Mouse (Mus musculus): ENCODE data around the gene Naaladl1.
"Not testable (repeated sequence)": the region's sequence is repeated elsewhere in the genome, so short reads cannot be mapped to it uniquely, and the experiment has no call there.

Naaladl1 gene

DNA sequence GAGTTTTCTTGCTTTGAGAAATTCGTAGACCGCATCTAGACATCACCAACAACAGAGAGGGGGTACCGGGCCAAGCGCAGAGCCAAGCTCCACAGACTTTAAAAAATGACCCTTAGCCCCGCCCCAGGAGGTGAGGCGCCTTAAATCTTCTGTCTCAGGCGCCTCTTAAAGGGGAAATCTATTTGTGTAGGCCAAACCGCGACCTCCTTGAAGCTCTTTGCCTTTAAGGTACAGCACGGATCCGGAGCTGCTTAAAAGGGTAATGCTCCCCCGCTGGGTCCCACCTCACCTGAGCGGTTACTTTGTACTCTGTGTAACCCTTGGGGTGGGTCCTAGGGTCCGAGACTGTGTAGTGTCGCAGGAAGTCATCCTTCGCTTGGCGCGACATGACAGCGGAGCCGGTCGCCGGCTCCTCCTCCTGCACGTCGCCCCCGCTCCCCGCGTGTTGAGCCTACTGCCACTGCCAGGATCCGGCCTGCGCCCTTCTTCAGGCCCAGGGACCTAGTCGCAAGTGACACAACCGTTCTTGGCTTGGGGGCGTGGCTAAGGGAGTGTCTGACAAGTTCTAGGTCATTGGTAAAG is 22.3 kb downstream of the Naaladl1 start, which contains the start of gene Snx15:
Gene Snx15 (minus strand): TSS at position 545 of the 582 bp plus-strand sequence.
- DNase-seq (ENCODE audit: extremely low spot score, low spot score), result peak; percentile 91

DNA sequence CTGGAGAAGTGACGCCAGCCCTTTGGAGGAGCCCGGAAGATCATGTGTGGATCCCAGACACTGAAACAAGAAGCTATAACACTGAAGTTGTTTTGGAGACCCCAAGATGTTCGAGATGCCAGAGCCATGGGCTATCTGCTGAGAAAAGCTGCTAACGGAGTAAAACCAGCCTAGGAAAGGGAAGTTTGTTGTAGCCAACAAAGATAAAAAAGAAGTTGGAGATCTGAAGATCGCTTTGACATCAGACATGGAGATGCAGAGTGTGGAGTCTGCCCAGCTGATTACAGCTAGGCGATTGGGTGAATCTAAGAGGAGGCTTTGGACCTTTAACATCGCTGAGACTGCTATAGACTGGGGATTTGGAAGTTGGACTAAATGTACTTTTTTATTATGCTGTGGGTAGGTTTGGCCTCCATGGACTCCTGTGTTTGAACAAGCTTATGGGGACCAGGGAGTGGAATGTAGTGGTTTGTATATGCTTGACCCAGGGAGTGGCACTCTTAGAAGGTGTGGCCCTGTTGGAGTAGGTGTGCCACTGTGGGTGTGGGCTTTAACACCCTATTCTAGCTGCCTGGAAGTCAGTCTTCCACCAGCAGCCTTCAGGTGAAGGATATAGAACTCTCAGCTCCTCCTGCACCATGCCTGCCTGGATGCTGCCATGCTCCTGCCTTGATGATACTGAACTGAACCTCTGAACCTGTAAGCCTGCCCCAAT is 25.0 kb downstream of the Naaladl1 start:
- DNase-seq (ENCODE audit: extremely low spot score, low spot score), result not testable (repeated sequence)

DNA sequence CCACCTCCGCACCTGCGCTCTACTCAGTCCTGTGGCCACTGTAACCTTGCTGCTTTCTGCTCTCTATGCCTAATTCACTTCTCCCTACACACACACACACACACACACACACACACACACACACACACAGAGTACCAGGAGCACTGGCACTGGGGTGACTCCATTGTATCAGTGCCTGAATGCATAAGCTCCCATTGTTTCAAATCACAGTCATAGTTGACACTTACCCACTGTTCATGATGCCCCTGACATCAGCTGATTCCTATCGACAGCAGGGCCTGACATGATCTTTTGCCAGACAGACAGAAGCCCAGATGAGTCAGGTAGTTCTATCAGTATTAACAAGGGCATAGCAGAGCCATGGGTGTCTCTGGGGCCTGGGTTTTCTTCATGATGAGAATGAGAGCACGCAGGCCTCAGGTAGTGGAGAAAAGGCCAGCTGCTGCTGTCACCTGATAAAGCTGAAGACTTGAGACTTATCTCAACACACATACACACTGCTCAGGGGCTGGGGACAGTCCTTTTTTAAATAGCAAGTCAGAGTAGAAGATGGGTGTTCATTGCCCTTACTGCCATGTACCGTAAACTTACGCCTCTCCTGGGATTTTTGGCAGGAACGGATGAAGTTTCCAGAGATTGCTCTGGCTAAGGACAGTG is 26.7 kb downstream of the Naaladl1 start:
- DNase-seq (ENCODE audit: extremely low spot score, low spot score), result no peak

DNA sequence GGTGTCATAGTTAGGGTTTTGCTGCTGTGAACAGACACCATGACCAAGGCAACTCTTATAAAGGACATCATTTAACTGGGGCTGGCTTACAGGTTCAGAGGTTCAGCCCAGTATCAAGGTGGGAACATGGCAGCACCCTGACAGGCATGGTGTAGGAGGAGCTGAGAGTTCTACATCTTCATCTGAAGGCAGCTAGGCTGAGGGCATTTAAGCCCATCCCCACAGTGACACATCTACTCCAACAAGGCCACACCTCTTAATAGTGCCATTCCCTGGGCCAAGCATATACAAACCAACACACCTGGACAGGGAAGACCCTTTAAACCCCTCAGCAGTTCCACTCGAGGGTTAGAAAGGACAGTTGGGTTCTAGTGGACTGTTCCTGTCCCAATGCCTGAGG is 27.6 kb downstream of the Naaladl1 start:
- DNase-seq (ENCODE audit: extremely low spot score, low spot score), result not testable (repeated sequence)

DNA sequence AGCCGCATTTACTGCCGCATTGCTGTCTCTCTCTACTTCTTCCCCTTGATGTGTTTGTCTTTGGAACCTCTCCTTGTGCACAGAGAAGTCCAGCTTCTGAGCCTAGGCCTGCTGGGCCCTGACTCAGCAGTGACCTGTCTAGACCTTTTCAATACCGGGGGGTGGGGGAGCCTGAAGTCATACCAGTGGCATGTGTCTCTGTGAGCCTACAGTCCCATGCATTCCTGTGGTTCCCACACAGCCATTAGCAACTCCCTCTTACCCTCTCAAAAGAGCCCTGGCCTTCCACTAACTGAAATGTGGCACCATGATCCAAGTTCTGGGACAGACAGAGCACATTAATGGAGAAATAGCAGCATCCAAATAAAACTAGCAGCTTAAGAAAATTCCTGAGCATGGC is 30.8 kb downstream of the Naaladl1 start:
- no peak for DNase-seq (ENCODE audit: extremely low spot score, low spot score)

DNA sequence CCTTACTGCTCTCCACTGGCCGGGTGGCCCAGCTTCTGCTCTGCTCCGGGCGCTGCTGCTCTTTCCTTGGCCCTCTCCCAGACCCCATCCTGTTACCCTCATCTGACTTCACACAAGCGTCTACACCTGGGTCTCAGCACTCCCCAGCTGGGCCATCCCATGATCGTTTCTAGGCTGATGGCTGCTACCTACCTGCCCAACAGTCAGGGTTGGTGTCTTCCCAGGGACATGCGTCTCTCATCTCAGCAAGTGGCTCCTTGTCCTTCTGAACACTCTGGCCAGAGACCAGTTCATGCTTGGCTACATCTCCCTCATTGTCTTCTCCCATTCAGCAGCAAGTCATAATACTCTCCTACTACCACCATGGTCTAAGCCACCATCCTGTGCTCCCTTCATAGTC is 34.1 kb downstream of the Naaladl1 start:
- no peak for DNase-seq (ENCODE audit: extremely low spot score, low spot score)

DNA sequence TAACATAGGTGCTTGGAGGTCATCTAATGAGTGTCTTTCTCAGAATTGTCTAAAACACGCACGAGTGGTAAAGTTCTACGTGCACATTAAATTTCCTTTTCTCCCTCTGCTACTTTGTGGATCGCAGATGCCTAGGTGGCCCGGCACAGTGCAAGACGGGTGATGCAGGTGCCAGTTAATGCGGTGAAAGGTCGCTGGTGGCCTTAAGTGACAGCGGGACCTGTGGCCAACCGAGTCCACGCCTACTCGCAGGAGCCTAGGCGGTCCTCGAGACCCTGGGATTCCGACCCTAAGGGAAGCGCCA is 34.7 kb downstream of the Naaladl1 start:
- DNase-seq (ENCODE audit: extremely low spot score, low spot score), result no peak

DNA sequence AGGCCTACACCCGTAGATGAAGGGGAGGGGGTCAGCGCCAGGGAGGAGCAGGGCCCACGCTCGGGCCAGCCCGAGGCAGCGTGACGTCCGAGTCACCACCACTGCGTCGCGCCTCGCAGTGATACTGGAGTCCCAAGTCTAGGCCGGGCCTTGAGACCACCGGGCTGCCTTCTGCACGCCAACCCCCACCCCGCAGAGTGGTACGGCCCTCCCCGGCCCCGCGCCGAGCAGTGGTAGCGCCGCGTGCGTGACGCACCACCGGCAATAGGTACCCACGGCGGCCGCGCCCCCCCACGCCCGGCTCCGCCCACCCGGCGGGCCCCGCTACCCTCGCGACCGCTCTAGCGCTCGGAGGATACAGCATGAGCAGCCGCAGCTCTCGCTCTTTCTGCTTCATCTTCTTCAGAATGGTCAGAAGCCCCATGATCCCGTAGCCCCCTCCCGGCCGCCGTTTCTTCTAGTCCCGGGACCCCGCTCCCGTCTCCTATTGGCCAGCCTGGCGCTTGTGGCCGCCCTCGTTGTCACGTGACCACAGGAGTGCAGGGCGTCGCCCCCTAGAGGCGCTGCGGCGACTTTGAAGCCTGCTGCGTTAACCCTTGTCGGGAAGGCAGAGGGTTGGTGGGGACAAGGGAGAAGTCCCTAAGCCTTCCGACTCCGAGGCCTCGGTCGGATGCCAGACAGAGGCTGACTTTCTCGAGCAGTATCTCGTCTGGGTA is 35.3 kb downstream of the Naaladl1 start, which contains the start of gene Batf2:
Gene Batf2 (plus strand): TSS at position 306 of the 716 bp plus-strand sequence.
- DNase-seq (ENCODE audit: extremely low spot score, low spot score), result peak; percentile 97

DNA sequence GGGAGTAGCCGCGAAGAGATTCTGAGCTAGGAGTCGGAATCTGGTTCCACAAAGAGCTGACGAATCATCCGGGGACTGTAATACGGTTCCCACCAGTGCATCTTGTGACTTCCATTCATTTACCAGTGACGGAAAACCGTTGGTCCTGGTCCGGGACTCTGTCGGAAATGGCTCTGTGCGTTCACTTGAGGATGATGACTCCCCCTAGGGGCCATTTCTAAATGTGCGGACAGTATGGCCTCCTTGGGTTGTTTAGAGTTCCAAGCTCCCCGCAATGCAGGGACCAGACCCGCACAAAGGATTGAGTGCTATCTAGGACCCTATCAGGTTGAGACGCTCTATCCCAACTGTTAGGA is 35.8 kb downstream of the Naaladl1 start, which contains the start of gene Arl2:
Gene Arl2 (minus strand): TSS at position 155 of the 356 bp plus-strand sequence.
- peak; percentile 87 for DNase-seq (ENCODE audit: extremely low spot score, low spot score)

DNA sequence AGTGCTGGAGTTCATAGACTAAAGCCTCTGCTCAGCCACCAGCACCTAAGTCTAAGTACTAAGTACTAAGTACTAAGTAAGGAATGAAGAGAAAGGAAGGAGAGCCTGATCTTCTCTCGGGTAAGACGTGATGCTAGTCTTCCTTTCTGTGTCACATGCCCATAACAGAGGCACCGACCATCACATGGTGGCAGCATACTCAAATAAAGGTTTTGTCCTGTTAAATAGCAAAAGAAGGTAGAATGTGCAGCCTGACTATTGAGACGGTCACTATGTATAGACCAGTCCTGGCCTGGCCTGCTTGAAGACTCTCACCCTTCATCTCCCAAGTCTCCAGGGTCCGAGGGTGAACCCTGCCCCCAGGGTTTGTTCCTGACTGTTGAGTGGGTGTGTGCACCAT is 39.3 kb downstream of the Naaladl1 start:
- no peak for DNase-seq (ENCODE audit: extremely low spot score, low spot score)

DNA sequence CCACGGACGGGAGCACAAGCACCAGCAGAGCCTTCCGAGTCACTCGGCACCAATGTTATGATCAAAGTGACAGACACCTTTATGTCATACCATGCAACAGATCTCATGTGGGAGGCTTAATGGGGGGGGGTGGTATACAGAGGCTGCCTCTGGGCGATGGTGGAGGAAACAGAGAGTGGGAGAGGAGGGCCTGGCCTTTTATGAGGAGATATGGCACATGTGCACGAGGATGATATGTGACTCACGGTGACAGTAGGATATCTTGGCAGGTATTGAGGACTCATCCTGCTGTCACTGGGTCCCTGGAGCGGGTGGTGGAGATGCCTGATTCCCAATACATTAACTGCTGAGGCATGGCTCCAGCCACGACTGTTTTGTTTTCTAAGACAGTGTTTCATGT is 49.6 kb downstream of the Naaladl1 start:
- DNase-seq (ENCODE audit: extremely low spot score, low spot score), result no peak

DNA sequence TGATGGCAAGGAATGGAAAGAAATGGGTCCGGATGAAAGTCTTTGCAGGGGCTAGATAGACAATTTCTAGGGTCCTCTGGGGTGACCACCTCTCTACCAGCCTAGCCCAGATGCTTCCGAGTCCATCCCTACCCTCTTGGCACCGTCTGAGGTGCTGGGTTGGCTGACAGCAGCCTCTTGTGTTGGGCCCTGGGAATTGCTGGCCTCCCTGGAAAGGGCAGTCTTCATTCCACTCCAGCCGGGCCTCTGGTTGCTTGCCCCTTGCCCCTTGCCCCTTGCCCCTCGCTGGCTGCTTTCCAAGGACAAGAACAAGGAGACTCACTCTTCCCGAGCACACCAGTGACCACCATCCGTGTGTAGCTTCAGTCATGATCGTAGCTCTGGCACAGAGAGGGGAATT is 50.8 kb downstream of the Naaladl1 start:
- DNase-seq (ENCODE audit: extremely low spot score, low spot score), result no peak

DNA sequence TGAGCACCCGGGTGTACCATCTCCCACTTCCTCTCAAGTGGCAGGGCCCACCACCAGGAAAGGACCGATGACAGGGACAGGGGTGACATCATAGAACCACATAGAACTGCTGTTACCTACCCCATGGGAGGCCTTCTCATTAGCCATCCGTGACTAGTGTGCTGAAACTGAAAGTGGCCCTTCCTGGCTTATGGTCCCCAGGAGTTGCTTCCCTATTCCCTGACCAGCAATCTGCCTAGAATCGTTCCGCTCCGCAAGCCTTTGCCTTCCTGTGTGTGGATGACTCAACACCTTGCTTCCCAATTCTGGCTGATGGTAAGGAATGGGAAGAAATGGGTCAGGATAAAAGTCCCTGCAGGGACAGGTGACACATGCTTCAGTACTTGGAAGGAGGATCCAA is 51.6 kb downstream of the Naaladl1 start:
- no peak for DNase-seq (ENCODE audit: extremely low spot score, low spot score)

DNA sequence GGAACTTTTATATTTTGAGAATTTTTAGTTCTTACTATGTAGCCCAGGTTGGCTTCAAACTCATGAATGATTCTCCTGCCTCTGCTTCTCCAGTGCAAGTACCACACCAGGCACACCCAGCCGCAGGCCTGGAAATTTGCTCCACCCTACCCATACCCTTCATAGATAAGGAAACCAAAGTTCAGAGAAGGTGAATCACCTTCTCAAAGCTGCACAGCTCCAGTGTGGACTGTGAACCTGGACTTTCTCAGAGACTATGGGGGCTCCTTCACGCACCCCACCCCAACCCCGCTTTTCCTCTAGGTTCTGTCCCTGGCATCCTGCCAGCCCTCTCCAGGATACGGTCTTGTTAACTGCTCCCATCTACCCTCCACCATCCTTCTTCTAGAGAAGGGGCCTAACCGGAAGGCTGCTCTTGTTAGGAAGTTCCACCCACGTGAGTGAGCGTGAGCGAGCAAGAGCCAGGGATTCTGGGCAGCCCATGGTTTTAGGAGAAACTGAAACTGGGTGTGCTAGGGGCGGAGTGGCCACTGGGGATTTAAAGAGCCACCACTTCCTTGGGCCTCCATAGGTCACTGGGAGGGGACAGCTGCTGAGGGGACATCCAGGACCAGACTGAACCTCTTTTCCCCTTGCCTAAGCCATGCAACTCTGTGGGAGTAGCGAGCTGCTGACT is 58.4 kb downstream of the Naaladl1 start:
- DNase-seq (ENCODE audit: extremely low spot score, low spot score), result no peak
